Mouse (Mus musculus): ENCODE measurements around the gene Corin. TPM values are rescaled to one million over a fixed set of nuclear protein-coding genes. Genes with fewer than 3 reads are reported as not detected.
A peak's percentile ranks its signal among the peaks of the same experiment; 100 is the strongest.

The Corin gene
- polyA plus RNA-seq, 1 experiment from 2014 or later: 10.5 TPM

- H3K36me3 ChIP-seq (ENCODE audit: insufficient read depth, low read length): no peaks in the 10 kb centered on the region
- no peaks in the 10 kb centered on the region for H3K9me3 ChIP-seq (ENCODE audit: low read length)
- no peak overlapping the region for H3K27ac ChIP-seq (ENCODE audit: low read length)
- H3K4me2 ChIP-seq (replicated peaks; ENCODE audit: low read depth, low read length): no peak overlapping the region
- 35% methylated on average over 5 of the region's 5 CpGs for WGBS
- peak; percentile 79 for ATAC-seq (ENCODE audit: low FRiP score, low TSS enrichment)
- no peaks in the 10 kb centered on the region for H3K4me1 ChIP-seq (ENCODE audit: insufficient read depth, low read length)
- H3K4me3 ChIP-seq (ENCODE audit: low read length): no peak overlapping the region
- H3K9ac ChIP-seq (replicated peaks; ENCODE audit: low read length): no peak overlapping the region
- H3K27me3 ChIP-seq (ENCODE audit: insufficient read depth, low read length): no peaks in the 10 kb centered on the region
These were observed 154.1 kb downstream of the Corin start for GRCm38 (mm10) chr5:72350081-72350758.

GRCm38 (mm10) chr5:72348591-72348990 is 155.7 kb downstream of the Corin start:
- no peaks in the 10 kb centered on the region for H3K9me3 ChIP-seq (ENCODE audit: low read length)
- H3K4me3 ChIP-seq (ENCODE audit: low read length): no peak overlapping the region
- H3K36me3 ChIP-seq (ENCODE audit: insufficient read depth, low read length): no peaks in the 10 kb centered on the region
- ATAC-seq (ENCODE audit: low FRiP score, low TSS enrichment): no peak
- 66% methylated on average over 2 of the region's 2 CpGs for WGBS
- H3K27me3 ChIP-seq (ENCODE audit: insufficient read depth, low read length): no peaks in the 10 kb centered on the region
- H3K27ac ChIP-seq (ENCODE audit: low read length): no peak overlapping the region
- no peak overlapping the region for H3K9ac ChIP-seq (replicated peaks; ENCODE audit: low read length)
- no peak overlapping the region for H3K4me2 ChIP-seq (replicated peaks; ENCODE audit: low read depth, low read length)
- no peaks in the 10 kb centered on the region for H3K4me1 ChIP-seq (ENCODE audit: insufficient read depth, low read length)

- Histone ChIP-seq H3K9me3 (ENCODE audit: low read length) (no peaks in the 10 kb centered on the region), H3K4me1 (ENCODE audit: insufficient read depth, low read length) (no peaks in the 10 kb centered on the region), H3K27ac (ENCODE audit: low read length) (no peak overlapping the region), H3K4me2 (replicated peaks; ENCODE audit: low read depth, low read length) (no peak overlapping the region), H3K27me3 (ENCODE audit: insufficient read depth, low read length) (no peaks in the 10 kb centered on the region), H3K9ac (replicated peaks; ENCODE audit: low read length) (no peak overlapping the region), H3K36me3 (ENCODE audit: insufficient read depth, low read length) (no peaks in the 10 kb centered on the region), H3K4me3 (ENCODE audit: low read length) (no peak overlapping the region)
- no peak for ATAC-seq (ENCODE audit: low FRiP score, low TSS enrichment)
- WGBS: 56% methylated on average over 5 of the region's 5 CpGs
These were observed 168.4 kb downstream of the Corin start for GRCm38 (mm10) chr5:72335873-72336272.

GRCm38 (mm10) chr5:72332901-72333300 is 171.4 kb downstream of the Corin start:
- Histone ChIP-seq H3K27ac (ENCODE audit: low read length) (no peak overlapping the region), H3K4me3 (ENCODE audit: low read length) (no peak overlapping the region), H3K4me2 (replicated peaks; ENCODE audit: low read depth, low read length) (no peak overlapping the region), H3K36me3 (ENCODE audit: insufficient read depth, low read length) (no peaks in the 10 kb centered on the region), H3K9me3 (ENCODE audit: low read length) (no peaks in the 10 kb centered on the region), H3K9ac (replicated peaks; ENCODE audit: low read length) (no peak overlapping the region), H3K4me1 (ENCODE audit: insufficient read depth, low read length) (no peaks in the 10 kb centered on the region; the same call in 1 of the 2 replicates), H3K27me3 (ENCODE audit: insufficient read depth, low read length) (no peaks in the 10 kb centered on the region)
- WGBS: 82% methylated on average over 10 of the region's 10 CpGs
- ATAC-seq (ENCODE audit: low FRiP score, low TSS enrichment): no peak

- H3K27me3 ChIP-seq (ENCODE audit: insufficient read depth, low read length): no peaks in the 10 kb centered on the region
- no peaks in the 10 kb centered on the region for H3K9me3 ChIP-seq (ENCODE audit: low read length)
- no peak for ATAC-seq (ENCODE audit: low FRiP score, low TSS enrichment)
- H3K4me2 ChIP-seq (replicated peaks; ENCODE audit: low read depth, low read length): no peak overlapping the region
- no peak overlapping the region for H3K9ac ChIP-seq (replicated peaks; ENCODE audit: low read length)
- no peak overlapping the region for H3K27ac ChIP-seq (ENCODE audit: low read length)
- H3K36me3 ChIP-seq (ENCODE audit: insufficient read depth, low read length): no peaks in the 10 kb centered on the region
- H3K4me3 ChIP-seq (ENCODE audit: low read length): no peak overlapping the region
- 27% methylated on average over 2 of the region's 2 CpGs for WGBS
- no peaks in the 10 kb centered on the region; the same call in 1 of the 2 replicates for H3K4me1 ChIP-seq (ENCODE audit: insufficient read depth, low read length)
These were observed 173.1 kb downstream of the Corin start for GRCm38 (mm10) chr5:72331217-72331616.

- Histone ChIP-seq H3K4me1 (ENCODE audit: insufficient read depth, low read length) (no peaks in the 10 kb centered on the region; the same call in 1 of the 2 replicates), H3K9ac (replicated peaks; ENCODE audit: low read length) (no peak overlapping the region), H3K4me2 (replicated peaks; ENCODE audit: low read depth, low read length) (no peak overlapping the region), H3K27me3 (ENCODE audit: insufficient read depth, low read length) (no peaks in the 10 kb centered on the region), H3K9me3 (ENCODE audit: low read length) (no peaks in the 10 kb centered on the region), H3K36me3 (ENCODE audit: insufficient read depth, low read length) (no peaks in the 10 kb centered on the region), H3K27ac (ENCODE audit: low read length) (no peak overlapping the region), H3K4me3 (ENCODE audit: low read length) (no peak overlapping the region)
- 67% methylated on average over 11 of the region's 11 CpGs for WGBS
- ATAC-seq (ENCODE audit: low FRiP score, low TSS enrichment): no peak
These were observed 173.6 kb downstream of the Corin start for GRCm38 (mm10) chr5:72330648-72331047.

- no peak overlapping the region for H3K27ac ChIP-seq (ENCODE audit: low read length)
- H3K9ac ChIP-seq (replicated peaks; ENCODE audit: low read length): no peak overlapping the region
- no peak overlapping the region for H3K4me2 ChIP-seq (replicated peaks; ENCODE audit: low read depth, low read length)
- no peaks in the 10 kb centered on the region for H3K27me3 ChIP-seq (ENCODE audit: insufficient read depth, low read length)
- H3K9me3 ChIP-seq (ENCODE audit: low read length): no peaks in the 10 kb centered on the region
- WGBS: 34% methylated on average over 8 of the region's 8 CpGs
- H3K4me1 ChIP-seq (ENCODE audit: insufficient read depth, low read length): no peaks in the 10 kb centered on the region; the same call in 1 of the 2 replicates
- no peaks in the 10 kb centered on the region for H3K36me3 ChIP-seq (ENCODE audit: insufficient read depth, low read length)
- no peak overlapping the region for H3K4me3 ChIP-seq (ENCODE audit: low read length)
- ATAC-seq (ENCODE audit: low FRiP score, low TSS enrichment): no peak
These were observed 174.8 kb downstream of the Corin start for GRCm38 (mm10) chr5:72329453-72329852.

- Histone ChIP-seq H3K4me3 (ENCODE audit: low read length) (no peak overlapping the region), H3K4me2 (replicated peaks; ENCODE audit: low read depth, low read length) (no peak overlapping the region), H3K4me1 (ENCODE audit: insufficient read depth, low read length) (no peaks in the 10 kb centered on the region), H3K27me3 (ENCODE audit: insufficient read depth, low read length) (no peaks in the 10 kb centered on the region), H3K9ac (replicated peaks; ENCODE audit: low read length) (no peak overlapping the region), H3K27ac (ENCODE audit: low read length) (no peak overlapping the region), H3K36me3 (ENCODE audit: insufficient read depth, low read length) (no peaks in the 10 kb centered on the region), H3K9me3 (ENCODE audit: low read length) (no peaks in the 10 kb centered on the region)
- whole genome bisulfite sequencing: 82% methylated on average over 4 of the region's 4 CpGs
- ATAC-seq (ENCODE audit: low FRiP score, low TSS enrichment): no peak
These were observed 189.0 kb downstream of the Corin start for GRCm38 (mm10) chr5:72315282-72315681.

GRCm38 (mm10) chr5:72298418-72299104 is 205.7 kb downstream of the Corin start:
- Histone ChIP-seq H3K9me3 (ENCODE audit: low read length) (no peaks in the 10 kb centered on the region), H3K27me3 (ENCODE audit: insufficient read depth, low read length) (no peaks in the 10 kb centered on the region), H3K4me2 (replicated peaks; ENCODE audit: low read depth, low read length) (no peak overlapping the region), H3K36me3 (ENCODE audit: insufficient read depth, low read length) (peaks cover 5% of the 10 kb centered on the region), H3K4me1 (ENCODE audit: insufficient read depth, low read length) (no peaks in the 10 kb centered on the region), H3K4me3 (ENCODE audit: low read length) (no peak overlapping the region), H3K27ac (ENCODE audit: low read length) (no peak overlapping the region), H3K9ac (replicated peaks; ENCODE audit: low read length) (no peak overlapping the region)
- ATAC-seq (ENCODE audit: low FRiP score, low TSS enrichment): no peak
- WGBS: 90% methylated on average over 10 of the region's 10 CpGs

- ATAC-seq (ENCODE audit: low FRiP score, low TSS enrichment): no peak
- 29% methylated on average over 3 of the region's 3 CpGs for WGBS
These were observed 219.2 kb downstream of the Corin start for GRCm38 (mm10) chr5:72285077-72285476.

More at GRCm38 (mm10) chr5:72285077-72285476, 219.2 kb downstream of the Corin start:
- no peak overlapping the region for H3K4me2 ChIP-seq (replicated peaks; ENCODE audit: low read depth, low read length)
- peaks cover 13% of the 10 kb centered on the region for H3K4me1 ChIP-seq (ENCODE audit: insufficient read depth, low read length)
- H3K27me3 ChIP-seq (ENCODE audit: insufficient read depth, low read length): no peaks in the 10 kb centered on the region
- H3K9ac ChIP-seq (replicated peaks; ENCODE audit: low read length): no peak overlapping the region
- no peaks in the 10 kb centered on the region for H3K9me3 ChIP-seq (ENCODE audit: low read length)
- H3K4me3 ChIP-seq (ENCODE audit: low read length): no peak overlapping the region
- H3K27ac ChIP-seq (ENCODE audit: low read length): no peak overlapping the region
- H3K36me3 ChIP-seq (ENCODE audit: insufficient read depth, low read length): peaks cover 20% of the 10 kb centered on the region
